Mouse (Mus musculus): ENCODE measurements around the gene Itgav. TPM values are rescaled to one million over a fixed set of nuclear protein-coding genes. Genes with fewer than 3 reads are reported as not detected.

The Itgav gene
- polyA plus RNA-seq (2014; fragmentation: Nextera tagmentation; extraction: Ambion mirVana) = 96.2 and 106 TPM in 2 replicates

GRCm38 (mm10) chr2:83723921-83724826 lies at the start of gene Itgav:
Itgav (plus strand) TSS chr2:83724397.
- Histone ChIP-seq H3K36me3 (ENCODE audit: control insufficient read depth, insufficient read depth, low read length) (no peaks in the 10 kb centered on the region), H3K9ac (replicated peaks; ENCODE audit: low read depth, low read length) (peak within 1 kb of the TSS; percentile 86), H3K4me2 (replicated peaks; ENCODE audit: low read depth, low read length) (peak within 1 kb of the TSS; percentile 58), H3K9me3 (ENCODE audit: control insufficient read depth, low read depth, low read length) (no peaks in the 10 kb centered on the region), H3K4me3 (ENCODE audit: low read depth, low read length) (peak within 1 kb of the TSS; percentile 89), H3K4me1 (ENCODE audit: control insufficient read depth, insufficient read depth, low read length) (peaks cover 14% of the 10 kb centered on the region; the same call in 1 of the 2 replicates), H3K27ac (ENCODE audit: low read length) (peak within 1 kb of the TSS; percentile 97), H3K27me3 (ENCODE audit: control insufficient read depth, insufficient read depth, low read length) (no peaks in the 10 kb centered on the region)
- WGBS = under 1% methylated on average over 63 of the region's 84 CpGs
- peak; percentile 96 for ATAC-seq (ENCODE audit: insufficient number of reproducible peaks, insufficient read depth, low FRiP score, low read depth)

GRCm38 (mm10) chr2:83674421-83674820 lies 49.8 kb upstream of the Itgav start:
- H3K4me3 ChIP-seq (ENCODE audit: low read depth, low read length) = no peak overlapping the region
- H3K9ac ChIP-seq (replicated peaks; ENCODE audit: low read depth, low read length) = no peak overlapping the region
- H3K9me3 ChIP-seq (ENCODE audit: control insufficient read depth, low read depth, low read length) = no peaks in the 10 kb centered on the region
- 84% methylated on average over 7 of the region's 7 CpGs for WGBS
- H3K27ac ChIP-seq (ENCODE audit: low read length) = no peak overlapping the region
- no peak overlapping the region for H3K4me2 ChIP-seq (replicated peaks; ENCODE audit: low read depth, low read length)
- 0 out of 2 replicates have a peak, but pooled peaks cover 3% of the 10 kb centered on the region for H3K4me1 ChIP-seq (ENCODE audit: control insufficient read depth, insufficient read depth, low read length)
- peaks cover 10% of the 10 kb centered on the region for H3K36me3 ChIP-seq (ENCODE audit: control insufficient read depth, insufficient read depth, low read length)
- ATAC-seq (ENCODE audit: insufficient number of reproducible peaks, insufficient read depth, low FRiP score, low read depth) = no peak
- no peaks in the 10 kb centered on the region for H3K27me3 ChIP-seq (ENCODE audit: control insufficient read depth, insufficient read depth, low read length)

GRCm38 (mm10) chr2:83674896-83675295 lies 49.3 kb upstream of the Itgav start:
- H3K36me3 ChIP-seq (ENCODE audit: control insufficient read depth, insufficient read depth, low read length) = peaks cover 6% of the 10 kb centered on the region
- no peak overlapping the region for H3K9ac ChIP-seq (replicated peaks; ENCODE audit: low read depth, low read length)
- WGBS = 89% methylated on average over 9 of the region's 9 CpGs
- no peak overlapping the region for H3K4me2 ChIP-seq (replicated peaks; ENCODE audit: low read depth, low read length)
- H3K9me3 ChIP-seq (ENCODE audit: control insufficient read depth, low read depth, low read length) = no peaks in the 10 kb centered on the region
- no peak for ATAC-seq (ENCODE audit: insufficient number of reproducible peaks, insufficient read depth, low FRiP score, low read depth)
- H3K27ac ChIP-seq (ENCODE audit: low read length) = no peak overlapping the region
- 0 out of 2 replicates have a peak, but pooled peaks cover 3% of the 10 kb centered on the region for H3K4me1 ChIP-seq (ENCODE audit: control insufficient read depth, insufficient read depth, low read length)
- H3K27me3 ChIP-seq (ENCODE audit: control insufficient read depth, insufficient read depth, low read length) = no peaks in the 10 kb centered on the region
- H3K4me3 ChIP-seq (ENCODE audit: low read depth, low read length) = no peak overlapping the region

- no peaks in the 10 kb centered on the region for H3K27me3 ChIP-seq (ENCODE audit: control insufficient read depth, insufficient read depth, low read length)
- 0 out of 2 replicates have a peak, but pooled peaks cover 3% of the 10 kb centered on the region for H3K4me1 ChIP-seq (ENCODE audit: control insufficient read depth, insufficient read depth, low read length)
- H3K27ac ChIP-seq (ENCODE audit: low read length) = no peak overlapping the region
- H3K9ac ChIP-seq (replicated peaks; ENCODE audit: low read depth, low read length) = no peak overlapping the region
- H3K4me3 ChIP-seq (ENCODE audit: low read depth, low read length) = no peak overlapping the region
- no peaks in the 10 kb centered on the region for H3K9me3 ChIP-seq (ENCODE audit: control insufficient read depth, low read depth, low read length)
- ATAC-seq (ENCODE audit: insufficient number of reproducible peaks, insufficient read depth, low FRiP score, low read depth) = no peak
- 59% methylated on average over 5 of the region's 5 CpGs for WGBS
- H3K4me2 ChIP-seq (replicated peaks; ENCODE audit: low read depth, low read length) = no peak overlapping the region
- H3K36me3 ChIP-seq (ENCODE audit: control insufficient read depth, insufficient read depth, low read length) = peaks cover 6% of the 10 kb centered on the region
Observed at GRCm38 (mm10) chr2:83675681-83676080, 48.5 kb upstream of the Itgav start.

- 0 out of 2 replicates have a peak, but pooled peaks cover 3% of the 10 kb centered on the region for H3K4me1 ChIP-seq (ENCODE audit: control insufficient read depth, insufficient read depth, low read length)
- H3K36me3 ChIP-seq (ENCODE audit: control insufficient read depth, insufficient read depth, low read length) = peaks cover 6% of the 10 kb centered on the region
- 77% methylated on average over 4 of the region's 4 CpGs for WGBS
- H3K9ac ChIP-seq (replicated peaks; ENCODE audit: low read depth, low read length) = no peak overlapping the region
- H3K27me3 ChIP-seq (ENCODE audit: control insufficient read depth, insufficient read depth, low read length) = no peaks in the 10 kb centered on the region
- no peaks in the 10 kb centered on the region for H3K9me3 ChIP-seq (ENCODE audit: control insufficient read depth, low read depth, low read length)
- no peak overlapping the region for H3K4me3 ChIP-seq (ENCODE audit: low read depth, low read length)
- ATAC-seq (ENCODE audit: insufficient number of reproducible peaks, insufficient read depth, low FRiP score, low read depth) = no peak
- H3K4me2 ChIP-seq (replicated peaks; ENCODE audit: low read depth, low read length) = no peak overlapping the region
- H3K27ac ChIP-seq (ENCODE audit: low read length) = no peak overlapping the region
Observed at GRCm38 (mm10) chr2:83676226-83676870, 47.8 kb upstream of the Itgav start.

- no peaks in the 10 kb centered on the region for H3K27me3 ChIP-seq (ENCODE audit: control insufficient read depth, insufficient read depth, low read length)
- H3K4me2 ChIP-seq (replicated peaks; ENCODE audit: low read depth, low read length) = no peak overlapping the region
- no peaks in the 10 kb centered on the region for H3K9me3 ChIP-seq (ENCODE audit: control insufficient read depth, low read depth, low read length)
- H3K36me3 ChIP-seq (ENCODE audit: control insufficient read depth, insufficient read depth, low read length) = no peaks in the 10 kb centered on the region
- H3K27ac ChIP-seq (ENCODE audit: low read length) = peak overlapping the region; percentile 18; the same call in 1 of the 2 replicates
- no peak overlapping the region for H3K4me3 ChIP-seq (ENCODE audit: low read depth, low read length)
- H3K9ac ChIP-seq (replicated peaks; ENCODE audit: low read depth, low read length) = no peak overlapping the region
- H3K4me1 ChIP-seq (ENCODE audit: control insufficient read depth, insufficient read depth, low read length) = 0 out of 2 replicates have a peak, but pooled peaks cover 6% of the 10 kb centered on the region
- WGBS = 62% methylated on average over 8 of the region's 8 CpGs
- ATAC-seq (ENCODE audit: insufficient number of reproducible peaks, insufficient read depth, low FRiP score, low read depth) = no peak
Observed at GRCm38 (mm10) chr2:83681332-83681731, 42.9 kb upstream of the Itgav start.

GRCm38 (mm10) chr2:83681785-83682184 lies 42.4 kb upstream of the Itgav start:
- H3K9me3 ChIP-seq (ENCODE audit: control insufficient read depth, low read depth, low read length) = no peaks in the 10 kb centered on the region
- no peak for ATAC-seq (ENCODE audit: insufficient number of reproducible peaks, insufficient read depth, low FRiP score, low read depth)
- no peak overlapping the region for H3K27ac ChIP-seq (ENCODE audit: low read length)
- no peak overlapping the region for H3K4me2 ChIP-seq (replicated peaks; ENCODE audit: low read depth, low read length)
- 0 out of 2 replicates have a peak, but pooled peaks cover 6% of the 10 kb centered on the region for H3K4me1 ChIP-seq (ENCODE audit: control insufficient read depth, insufficient read depth, low read length)
- H3K27me3 ChIP-seq (ENCODE audit: control insufficient read depth, insufficient read depth, low read length) = no peaks in the 10 kb centered on the region
- 50% methylated on average over 6 of the region's 6 CpGs for WGBS
- H3K36me3 ChIP-seq (ENCODE audit: control insufficient read depth, insufficient read depth, low read length) = no peaks in the 10 kb centered on the region
- H3K4me3 ChIP-seq (ENCODE audit: low read depth, low read length) = no peak overlapping the region
- H3K9ac ChIP-seq (replicated peaks; ENCODE audit: low read depth, low read length) = no peak overlapping the region

- H3K4me2 ChIP-seq (replicated peaks; ENCODE audit: low read depth, low read length) = no peak overlapping the region
- H3K27me3 ChIP-seq (ENCODE audit: control insufficient read depth, insufficient read depth, low read length) = no peaks in the 10 kb centered on the region
- H3K9ac ChIP-seq (replicated peaks; ENCODE audit: low read depth, low read length) = no peak overlapping the region
- no peaks in the 10 kb centered on the region for H3K36me3 ChIP-seq (ENCODE audit: control insufficient read depth, insufficient read depth, low read length)
- H3K9me3 ChIP-seq (ENCODE audit: control insufficient read depth, low read depth, low read length) = no peaks in the 10 kb centered on the region
- H3K4me1 ChIP-seq (ENCODE audit: control insufficient read depth, insufficient read depth, low read length) = 0 out of 2 replicates have a peak, but pooled peaks cover 6% of the 10 kb centered on the region
- 43% methylated on average over 8 of the region's 8 CpGs for WGBS
- no peak overlapping the region for H3K27ac ChIP-seq (ENCODE audit: low read length)
- ATAC-seq (ENCODE audit: insufficient number of reproducible peaks, insufficient read depth, low FRiP score, low read depth) = no peak
- H3K4me3 ChIP-seq (ENCODE audit: low read depth, low read length) = no peak overlapping the region
Observed at GRCm38 (mm10) chr2:83682282-83682681, 41.9 kb upstream of the Itgav start.
